Mouse (Mus musculus) heart, adult 2 months (tissue): Measurements from ENCODE around the gene BC030499.

Experiments used
- CTCF ChIP-seq: fragments of 200-600 bp; IDR thresholded peaks from 2 replicates; pipeline ENCODE4 v1.8.1; 2022; ENCODE audit warnings: antibody characterized with exemption, mild to moderate bottlenecking, moderate library complexity
- POLR2A ChIP-seq: fragments of 200-500 bp; IDR thresholded peaks from 2 replicates; pipeline ENCODE4 v1.6.1; 2011; ENCODE audit warnings: mild to moderate bottlenecking, low read depth, low read length, control low read depth; ENCODE audit not compliant: insufficient read depth

GRCm38 (mm10) chr11:78332676-78333075 is 42.0 kb downstream of the BC030499 start:
- no peak for TF ChIP-seq POLR2A
- no peak for TF ChIP-seq CTCF
